Mouse (Mus musculus) adipocyte (in vitro differentiated cells): ENCODE data around the gene Rasgef1c.

Experiments
- DNase-seq: peaks from one replicate; pipeline ENCODE4 v3.0.0-alpha.2; 2016; ENCODE audit warnings: low spot score

The Rasgef1c gene

GRCm38 (mm10) chr11:50024833-50025720, 123.4 kb downstream of the Rasgef1c start, which contains the start of gene Rnf130:
TSS of gene Rnf130 (plus strand) at chr11:50025346.
- peak; percentile 12 for DNase-seq

- DNase-seq, result no peak
Observed at GRCm38 (mm10) chr11:50025721-50026520, 124.3 kb downstream of the Rasgef1c start.

GRCm38 (mm10) chr11:50026521-50027090, 125.0 kb downstream of the Rasgef1c start:
- no peak for DNase-seq

GRCm38 (mm10) chr11:50028416-50028815, 126.8 kb downstream of the Rasgef1c start:
- DNase-seq, result no peak
